Mouse (Mus musculus): ENCODE results near the gene Zranb3.
"Not testable (repeated sequence)": the region's sequence is repeated elsewhere in the genome, so short reads cannot be mapped to it uniquely, and the experiment has no call there.

The Zranb3 gene

DNA sequence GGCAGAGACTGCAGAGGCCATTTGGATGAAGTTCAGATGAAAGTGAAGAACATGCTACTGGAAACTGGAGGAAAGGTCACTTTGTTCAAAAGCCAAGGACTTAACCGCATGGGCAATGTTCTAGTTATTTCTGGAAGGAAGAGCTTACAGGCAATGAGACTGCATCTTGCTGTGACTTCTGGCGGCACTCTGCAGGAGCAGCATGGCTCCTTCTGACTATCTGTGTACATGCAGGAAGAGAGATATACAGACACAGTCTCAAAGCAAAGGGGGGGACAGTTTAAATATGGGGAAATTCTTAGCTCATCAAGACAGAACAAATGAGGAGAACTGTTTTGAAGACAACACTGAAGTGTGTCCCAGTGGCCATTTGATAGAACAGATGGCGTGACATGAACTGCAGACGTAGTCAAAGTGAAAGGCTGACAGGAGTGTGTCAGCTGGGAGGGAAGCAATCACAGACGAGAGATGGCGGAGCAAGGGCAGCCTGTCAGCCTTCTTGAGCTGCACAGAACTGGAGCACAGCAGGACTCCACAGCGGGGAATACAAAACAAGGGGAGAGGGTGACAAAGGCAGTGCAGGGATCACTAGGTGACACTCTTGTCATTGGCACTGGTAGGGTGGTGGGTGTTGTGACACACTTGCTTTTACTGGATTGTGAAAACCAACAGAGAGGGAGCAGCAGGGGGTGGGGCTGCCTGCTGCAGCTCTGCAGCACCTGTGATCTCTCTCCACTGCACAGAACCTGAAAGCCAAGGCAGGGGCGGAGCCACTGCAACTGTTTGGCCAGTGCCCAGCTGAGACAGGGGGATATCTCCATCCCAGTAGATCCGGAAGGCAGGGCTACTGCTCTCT, 112.7 kb downstream of the Zranb3 start:
- DNase-seq (ENCODE audit: low spot score), result no peak

DNA sequence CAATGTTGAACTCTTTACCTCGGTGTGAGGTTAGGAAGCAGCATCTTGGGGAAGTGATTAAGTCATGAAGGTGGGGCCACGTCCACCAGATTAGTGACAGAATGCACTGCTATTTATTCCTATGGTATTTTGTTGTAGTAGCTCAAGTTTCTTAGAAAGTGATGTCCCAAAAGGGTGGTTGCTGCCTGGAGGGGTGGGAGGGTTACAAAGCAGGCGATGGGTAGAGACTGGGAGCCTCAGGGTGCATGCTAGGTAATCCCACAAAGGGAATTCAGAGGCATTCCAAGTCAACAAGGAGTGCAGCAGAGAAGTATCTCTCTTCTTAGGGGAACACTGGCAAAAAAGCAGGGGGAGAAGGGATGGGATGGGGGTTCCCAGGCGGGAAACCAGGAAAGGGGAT, 113.5 kb downstream of the Zranb3 start:
- no peak for DNase-seq (ENCODE audit: low spot score)

DNA sequence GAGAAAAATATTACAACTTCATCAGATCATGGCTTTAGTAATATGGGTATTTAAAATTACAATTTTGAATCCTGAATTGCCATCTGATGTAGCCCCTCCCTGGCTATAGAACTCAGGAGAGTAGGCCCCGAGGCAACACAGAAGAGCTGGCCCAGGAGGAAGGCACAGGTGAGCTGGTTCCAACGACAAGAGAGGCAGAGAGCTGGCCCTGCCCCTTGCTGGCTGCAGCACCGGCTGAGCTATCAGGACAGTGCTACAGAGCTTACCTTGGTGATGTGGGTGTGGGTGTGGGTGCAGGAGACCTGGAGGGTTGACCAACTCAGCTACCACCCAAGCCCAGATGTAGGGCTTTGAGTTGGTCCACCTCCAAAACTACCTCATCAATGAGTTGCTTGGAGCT, 114.6 kb downstream of the Zranb3 start:
- no peak for DNase-seq (ENCODE audit: low spot score)

DNA sequence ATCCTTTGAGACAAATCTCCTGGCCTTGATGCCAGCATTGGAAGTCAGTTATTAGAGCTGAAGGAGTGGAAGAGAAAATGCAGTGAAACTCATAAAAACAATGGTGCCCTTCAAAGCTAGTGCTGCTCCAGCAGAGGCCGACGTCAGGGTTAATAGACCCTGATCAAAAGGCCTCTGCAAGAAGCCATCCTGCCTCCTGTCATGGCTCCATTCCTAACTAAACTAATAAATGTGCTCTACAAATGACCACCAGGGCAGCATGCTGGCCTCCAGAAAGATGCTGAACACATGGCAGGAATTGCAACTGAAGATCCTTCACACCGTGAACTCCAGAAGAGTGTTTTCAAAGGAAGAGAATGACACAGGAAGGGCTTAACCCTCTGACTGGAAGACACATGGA, 117.5 kb downstream of the Zranb3 start:
- DNase-seq (ENCODE audit: low spot score), result peak; percentile 24

DNA sequence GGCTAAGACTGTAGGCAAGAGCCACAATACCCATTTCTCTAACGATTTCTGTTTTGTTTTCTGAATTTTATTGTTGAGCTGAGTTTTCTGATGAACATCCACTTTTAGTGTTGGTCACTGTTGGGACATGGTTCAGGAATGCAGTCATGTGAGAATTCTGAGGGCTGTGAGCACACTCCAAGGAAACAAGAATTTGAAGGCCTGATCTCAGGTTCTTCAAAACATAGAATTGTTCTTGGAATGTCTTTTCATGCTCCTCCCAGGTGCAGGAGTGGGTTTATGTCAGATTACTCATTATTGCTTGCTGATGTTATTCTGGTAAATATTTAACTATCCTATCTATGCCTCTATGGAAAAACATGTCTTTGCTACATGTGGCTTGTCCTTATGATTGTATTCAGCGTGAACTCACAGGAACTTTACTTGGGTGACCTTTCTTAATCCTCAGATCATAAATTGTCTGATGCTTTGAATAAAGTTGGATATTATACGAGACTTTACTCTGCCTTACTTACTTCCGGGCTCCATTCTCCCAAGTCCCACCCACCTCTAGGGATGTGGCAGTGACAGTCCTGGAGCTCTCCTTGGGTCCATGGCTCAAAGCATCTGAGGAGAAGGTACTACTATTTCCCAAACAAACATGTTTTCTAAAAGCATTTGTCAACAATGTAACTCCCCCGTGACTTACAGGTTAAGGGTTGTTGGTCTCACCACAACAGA, 119.4 kb downstream of the Zranb3 start:
- no peak for DNase-seq (ENCODE audit: low spot score)

DNA sequence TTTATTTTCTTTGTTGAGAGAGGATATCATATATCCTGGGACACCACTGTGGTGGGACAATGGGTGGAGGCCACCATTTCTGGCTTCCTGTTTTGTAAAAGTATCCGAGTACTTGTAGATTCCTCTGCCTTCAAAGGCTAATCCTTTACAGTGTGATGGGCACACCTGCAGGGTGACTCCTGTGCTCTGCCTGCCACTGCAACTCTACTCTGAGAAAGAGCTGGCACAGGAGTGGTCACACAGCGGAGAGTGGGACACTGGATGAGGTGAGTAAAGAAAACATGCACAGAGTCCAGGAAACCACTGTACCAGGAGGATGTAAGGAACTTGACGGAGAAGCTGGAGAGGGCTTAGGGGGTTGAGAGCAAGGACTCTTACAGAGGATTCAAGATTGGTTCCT, 120.6 kb downstream of the Zranb3 start:
- no peak for DNase-seq (ENCODE audit: low spot score)

DNA sequence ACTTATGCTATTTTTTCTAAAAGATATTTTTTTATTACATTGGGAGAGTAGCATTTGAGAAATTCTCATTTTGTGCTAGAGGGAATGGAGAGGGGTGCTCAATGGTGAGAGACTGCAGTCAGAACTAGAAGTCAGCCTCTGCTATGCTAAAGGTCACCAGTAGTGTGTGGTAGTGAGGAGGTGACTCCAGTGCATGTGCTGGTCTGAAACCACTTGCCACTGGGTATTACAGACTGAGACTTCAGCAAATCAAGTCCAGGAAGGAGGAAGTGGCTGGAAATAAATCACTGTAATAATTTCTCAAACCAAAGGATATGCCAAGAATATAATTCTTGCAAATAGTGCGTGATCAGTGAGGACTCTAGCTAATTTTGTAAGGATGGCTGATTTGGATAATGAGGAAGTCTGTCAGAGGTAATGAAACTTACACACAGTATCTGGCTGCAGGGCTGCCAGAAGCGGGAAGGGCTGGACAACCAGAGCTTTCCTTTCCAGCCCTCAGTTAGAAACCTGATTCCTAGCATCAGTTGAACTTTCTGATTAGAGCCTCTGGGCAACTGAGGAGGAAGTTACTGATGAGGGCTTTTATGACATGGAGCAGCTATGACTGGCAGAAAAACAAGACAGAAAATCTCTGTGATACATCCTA, 121.8 kb downstream of the Zranb3 start:
- peak; percentile 17 for DNase-seq (ENCODE audit: low spot score)

DNA sequence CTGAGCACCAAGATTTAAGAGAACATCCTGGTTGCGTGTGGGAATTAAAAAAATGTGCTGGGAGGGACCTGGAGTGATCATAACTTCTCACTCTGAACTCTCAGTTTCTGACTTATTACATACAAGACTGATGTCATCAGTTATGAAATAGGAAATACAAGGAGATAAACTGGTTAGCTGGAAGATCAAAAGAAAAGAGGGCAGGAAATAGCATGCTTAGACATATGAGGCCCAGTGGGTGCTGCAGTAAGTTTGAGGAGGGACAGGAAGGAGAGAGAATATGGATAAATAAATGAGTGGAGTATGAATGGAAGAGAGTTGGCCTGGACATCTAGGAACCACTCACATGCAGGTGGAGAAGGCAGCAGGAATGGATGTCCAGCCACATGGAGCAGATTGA, 124.7 kb downstream of the Zranb3 start:
- DNase-seq (ENCODE audit: low spot score), result no peak

DNA sequence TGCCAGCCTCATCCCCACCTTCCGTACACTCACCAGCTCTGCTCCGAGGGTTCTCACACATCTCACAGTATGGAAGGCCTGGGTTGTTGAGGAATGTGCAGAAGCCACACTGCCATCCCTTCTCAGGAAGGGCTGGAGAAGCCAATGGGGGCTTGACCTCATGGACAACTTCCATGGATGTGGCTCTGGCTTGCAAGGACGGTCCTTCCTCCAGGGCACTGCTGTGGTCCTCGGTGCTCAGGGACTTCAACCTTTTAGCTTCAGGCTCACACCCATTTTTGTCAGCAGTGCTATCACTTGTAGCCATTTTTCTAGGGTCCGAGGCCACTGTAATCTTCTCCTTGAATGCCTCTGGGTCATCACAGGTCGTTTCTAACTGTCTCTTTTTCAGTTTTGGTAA, 126.7 kb downstream of the Zranb3 start:
- no peak for DNase-seq (ENCODE audit: low spot score)

DNA sequence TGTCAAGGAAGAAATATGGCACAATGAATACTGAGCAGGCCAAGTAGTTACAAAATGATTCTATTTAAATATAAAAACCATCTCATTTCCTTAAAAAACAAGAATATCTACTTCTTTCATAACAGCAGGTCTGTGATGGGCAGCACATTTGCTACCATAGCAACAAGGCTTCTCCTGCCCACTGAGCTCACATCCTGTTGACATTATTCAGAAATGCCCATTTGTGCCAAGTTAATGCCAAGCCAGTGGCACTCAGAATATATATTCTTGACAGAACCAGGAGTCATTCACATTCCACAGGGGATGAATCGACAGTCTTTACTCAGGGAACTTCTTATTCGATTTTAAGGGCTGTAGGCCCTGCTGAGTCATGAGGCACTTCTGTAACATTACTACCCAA, 127.2 kb downstream of the Zranb3 start:
- DNase-seq (ENCODE audit: low spot score), result no peak

DNA sequence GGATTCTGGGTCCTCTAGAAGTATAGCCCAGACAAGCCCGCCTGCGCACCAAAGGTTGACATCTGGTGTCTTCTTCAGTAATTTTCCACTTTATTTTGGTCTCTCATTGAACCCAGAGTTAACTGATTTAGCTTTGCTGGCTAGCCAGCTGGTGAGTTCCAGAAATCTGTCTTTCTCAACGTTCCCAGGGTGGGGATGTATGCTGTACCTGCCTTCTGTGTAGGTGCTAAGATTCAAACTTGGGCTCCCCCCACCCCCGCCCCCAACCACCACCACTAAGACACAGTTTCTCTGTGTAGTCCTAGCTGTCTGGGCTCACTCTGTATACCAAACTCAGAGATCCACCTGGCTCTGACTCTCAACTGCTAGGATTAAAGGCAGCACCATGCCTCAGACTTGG, 128.8 kb downstream of the Zranb3 start:
- no peak for DNase-seq (ENCODE audit: low spot score)

DNA sequence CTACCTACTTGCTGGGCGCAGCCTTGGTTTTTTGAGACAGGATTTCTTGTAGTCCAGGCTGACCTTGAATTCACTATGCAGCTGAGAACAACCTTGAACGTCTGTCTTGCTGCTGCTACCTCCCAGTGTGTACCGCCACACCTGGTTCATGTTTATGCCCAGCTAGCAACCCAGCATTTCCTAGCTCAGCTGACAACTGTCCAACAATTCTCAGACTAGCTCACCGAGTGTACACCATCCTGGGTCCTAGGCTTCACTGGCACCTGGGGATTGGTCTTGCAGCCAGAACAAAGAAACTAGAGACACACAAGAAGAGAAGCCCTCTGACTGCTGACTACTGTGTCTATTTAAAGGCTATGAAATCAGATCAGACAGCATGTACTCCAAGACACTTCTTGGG, 132.0 kb downstream of the Zranb3 start:
- DNase-seq (ENCODE audit: low spot score), result no peak

DNA sequence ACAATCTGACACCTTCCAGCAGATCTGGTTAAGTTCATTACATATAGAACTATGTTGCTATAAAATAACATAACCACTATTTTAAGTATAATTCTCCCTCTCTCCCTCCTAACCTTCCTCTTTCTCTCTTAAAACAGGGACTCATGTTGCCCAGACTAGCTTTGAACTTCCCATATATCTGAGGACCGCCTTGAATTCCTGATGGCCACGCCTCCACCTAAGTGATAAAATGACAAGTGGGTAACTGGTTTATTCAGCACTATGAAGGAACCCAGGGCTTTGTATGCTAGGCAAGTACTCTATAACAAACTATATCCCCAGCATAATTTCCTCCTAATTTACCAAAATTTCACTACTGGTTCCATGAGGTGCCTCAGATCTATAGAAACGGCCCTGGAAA, 139.5 kb downstream of the Zranb3 start:
- DNase-seq (ENCODE audit: low spot score), result no peak

DNA sequence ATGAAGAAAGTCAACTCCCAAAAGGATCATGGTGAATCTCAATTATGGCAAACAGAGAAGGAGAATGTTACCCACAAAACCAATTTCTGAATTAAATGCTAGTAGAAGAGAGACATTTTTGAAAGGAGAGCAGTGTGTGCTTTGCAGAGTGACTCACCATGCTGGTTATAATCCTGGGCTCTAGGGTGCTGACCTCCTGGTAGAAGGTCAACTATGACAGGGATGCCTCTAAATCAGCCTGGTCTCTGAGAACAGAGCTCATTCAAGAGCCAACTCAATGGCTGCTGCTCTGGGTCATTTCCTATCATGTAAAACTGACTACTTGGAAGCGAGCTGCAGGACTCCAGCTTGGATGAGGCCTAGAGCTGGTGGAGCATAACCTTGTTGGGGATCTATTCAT, 141.7 kb downstream of the Zranb3 start:
- DNase-seq (ENCODE audit: low spot score), result no peak

DNA sequence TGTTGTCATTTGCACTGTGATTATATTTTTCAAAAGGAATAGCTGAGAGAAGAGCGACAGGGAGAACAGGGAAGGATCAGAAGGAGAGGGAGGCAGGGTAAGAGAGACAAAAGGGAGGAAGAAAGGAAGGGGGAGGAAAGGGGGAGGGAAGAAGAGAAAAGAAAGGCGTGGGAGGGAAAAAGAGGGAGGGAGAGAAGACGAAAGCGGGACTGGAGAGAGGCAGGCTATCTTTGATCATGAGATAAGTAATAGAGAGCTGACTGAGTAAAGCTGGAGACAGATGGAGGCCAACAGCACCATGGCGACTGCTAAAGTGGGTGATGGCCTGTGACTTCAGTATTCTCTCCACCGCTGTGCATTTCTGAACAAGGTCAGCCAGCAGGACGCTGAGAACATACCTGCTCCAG, 143.5 kb downstream of the Zranb3 start:
- no peak for DNase-seq (ENCODE audit: low spot score)

DNA sequence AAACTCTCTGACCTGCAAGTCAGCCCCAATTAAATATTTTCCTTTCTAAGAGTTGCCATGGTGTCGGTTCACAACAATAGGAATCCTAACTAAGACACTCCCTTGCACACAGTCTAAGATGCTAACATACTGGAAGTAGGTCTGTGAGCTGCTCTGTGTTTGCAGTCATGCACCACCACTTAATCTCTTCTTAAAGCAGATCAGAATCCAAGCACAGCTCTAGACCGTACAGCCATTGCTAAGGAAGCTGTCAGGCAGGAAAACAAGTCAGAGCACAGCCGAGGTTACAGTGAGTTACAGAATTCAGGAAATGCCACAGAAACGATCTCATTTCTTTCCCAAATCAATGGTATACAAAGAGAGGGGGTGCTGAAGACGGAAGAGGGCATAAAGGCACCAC, 144.0 kb downstream of the Zranb3 start:
- no peak for DNase-seq (ENCODE audit: low spot score)

DNA sequence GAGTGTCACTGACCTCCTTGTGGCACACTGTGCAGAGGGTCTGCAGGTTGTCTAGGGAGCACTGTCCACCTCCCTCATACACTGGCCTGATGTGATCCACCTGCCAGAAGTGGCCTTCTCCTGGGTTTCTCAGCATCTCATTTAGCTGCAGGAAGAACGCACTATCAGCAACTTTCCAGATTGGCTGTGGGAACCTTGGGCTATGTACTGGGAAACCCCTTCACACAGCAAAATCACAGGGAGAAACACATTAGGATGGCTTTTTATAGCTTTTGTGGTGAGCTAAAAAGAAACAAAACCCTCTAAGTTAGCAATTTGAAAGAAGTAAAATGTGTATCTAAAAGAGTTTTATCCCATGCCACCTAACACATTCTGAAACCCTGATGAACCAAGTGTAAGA, 146.3 kb downstream of the Zranb3 start:
- no peak for DNase-seq (ENCODE audit: low spot score)

DNA sequence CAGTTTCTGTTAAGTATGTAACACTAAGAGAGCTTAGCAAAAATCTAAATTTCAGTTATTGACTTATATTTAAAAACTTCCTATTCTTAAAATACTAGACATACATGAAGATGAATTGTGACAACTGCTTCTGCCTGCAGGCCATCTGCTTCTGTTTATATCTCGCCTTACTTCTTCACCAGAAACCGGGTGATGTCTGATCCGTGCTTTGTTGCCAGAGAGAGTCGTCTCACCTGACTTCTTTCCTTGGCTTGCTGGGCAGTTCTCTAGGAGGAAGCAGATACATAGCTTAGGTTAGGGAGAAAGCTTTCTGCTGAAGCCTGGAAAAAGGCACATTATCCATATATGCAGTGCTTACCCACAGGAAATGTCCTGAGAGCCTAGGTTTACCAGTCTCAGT, 148.0 kb downstream of the Zranb3 start:
- no peak for DNase-seq (ENCODE audit: low spot score)

DNA sequence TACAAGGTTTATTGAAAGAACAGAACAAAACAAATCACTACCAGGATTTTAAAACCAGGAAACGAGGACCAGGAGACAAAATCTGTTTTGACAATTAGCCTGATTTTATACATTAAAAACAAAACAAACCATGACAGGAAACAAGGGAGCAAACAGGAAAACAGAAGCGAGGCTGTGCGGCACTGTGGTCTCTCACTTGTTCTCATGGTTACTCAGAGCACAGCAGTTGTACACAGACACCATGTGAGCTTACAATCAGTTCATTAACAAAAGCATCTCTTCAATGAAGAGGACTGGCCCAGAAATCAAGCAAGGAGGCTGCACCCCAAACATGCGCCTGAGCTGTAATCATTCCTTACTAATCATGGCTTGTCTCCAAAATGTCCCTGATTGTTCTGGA, 148.6 kb downstream of the Zranb3 start:
- not testable (repeated sequence) for DNase-seq (ENCODE audit: low spot score)

DNA sequence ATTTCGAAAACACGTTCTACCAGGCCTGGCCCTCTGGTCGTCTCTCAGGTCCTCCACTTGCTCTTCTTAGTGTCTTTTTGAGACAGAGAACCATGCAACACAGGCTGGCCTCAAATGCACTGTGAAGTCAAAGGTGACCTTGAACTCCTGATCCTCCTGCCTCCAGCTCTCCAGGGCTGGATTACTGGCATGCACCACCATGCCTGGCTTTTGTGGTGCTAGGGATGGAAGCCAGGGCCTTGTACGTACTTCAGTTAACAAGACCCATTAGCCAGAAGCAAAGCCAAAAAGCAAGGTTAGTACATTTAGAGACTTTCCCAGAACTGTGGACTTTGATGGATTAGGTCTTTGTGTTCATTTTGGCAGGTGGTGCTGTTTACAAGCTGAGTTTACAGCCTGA, 150.6 kb downstream of the Zranb3 start:
- no peak for DNase-seq (ENCODE audit: low spot score)

DNA sequence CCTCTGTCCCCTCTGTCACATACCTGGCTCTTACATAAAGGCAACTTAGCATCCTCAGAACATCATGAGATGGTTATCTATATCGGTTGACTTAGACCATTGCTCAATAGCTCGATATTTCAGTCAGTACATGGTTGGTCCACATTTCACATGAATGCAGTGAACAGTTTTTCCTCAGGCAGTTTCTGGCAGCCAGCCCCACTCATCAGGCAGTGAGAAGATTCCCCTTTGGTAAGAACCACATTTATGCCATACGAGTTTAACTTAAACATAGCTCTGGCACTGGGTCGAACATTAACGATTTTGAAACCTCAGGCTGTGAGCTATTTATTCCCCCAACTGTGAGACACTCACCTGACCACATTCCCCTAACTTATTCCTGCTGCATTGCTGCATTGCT, 154.1 kb downstream of the Zranb3 start:
- DNase-seq (ENCODE audit: low spot score), result no peak

DNA sequence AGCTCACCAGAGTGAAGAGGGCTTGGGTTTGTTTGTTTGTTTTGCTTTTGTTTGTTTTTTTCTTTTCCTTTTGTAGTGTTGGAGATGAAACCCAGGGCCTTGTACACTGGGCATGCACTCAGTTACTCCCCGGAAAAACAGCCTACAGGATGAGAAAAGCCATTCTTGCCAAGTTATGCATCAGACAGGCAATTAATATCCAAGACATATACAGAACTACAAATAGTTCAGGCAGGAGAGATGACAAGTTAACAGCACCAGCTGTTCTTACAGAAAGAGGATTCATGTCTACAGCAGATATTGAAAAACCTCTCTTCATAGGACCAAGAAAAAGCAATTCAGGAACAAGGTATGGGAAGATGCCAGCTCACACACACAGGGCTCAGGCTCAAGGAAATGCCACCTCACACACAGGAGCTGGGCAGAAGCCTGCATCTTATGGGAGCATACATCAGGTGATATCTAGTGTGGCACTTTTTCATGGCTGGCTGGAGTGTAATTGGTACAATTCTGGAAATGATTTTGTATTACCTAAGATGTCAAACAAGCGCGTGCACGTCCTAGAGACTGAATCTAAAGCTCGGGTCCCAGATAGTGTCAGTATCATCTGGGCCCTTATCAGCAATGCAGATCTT, 156.1 kb downstream of the Zranb3 start:
- no peak for DNase-seq (ENCODE audit: low spot score)
